Mouse (Mus musculus): ENCODE results near the gene Engase.

The Engase gene

DNA sequence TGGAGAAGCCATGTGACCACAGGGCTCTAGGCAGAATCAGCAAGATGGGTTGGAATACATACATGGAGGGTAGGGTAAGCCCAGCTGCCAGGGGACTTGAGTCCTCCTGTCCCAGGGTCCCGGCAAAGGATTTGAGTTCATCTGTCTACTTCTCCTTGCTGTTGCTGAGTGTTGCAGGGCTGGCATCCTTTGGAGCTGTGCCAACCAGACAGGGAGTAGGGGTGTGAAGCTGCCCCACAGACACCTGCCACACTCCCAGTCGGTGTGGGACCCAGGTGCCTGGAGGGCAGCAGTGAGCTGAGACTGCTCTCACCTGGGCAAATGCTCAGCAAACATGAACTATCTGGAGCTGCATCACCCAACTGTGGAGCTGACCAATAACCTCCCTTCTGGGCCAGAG lies 44.3 kb downstream of the Engase start:
- in situ Hi-C loops (cut with MboI, MseI) = no loop called here

DNA sequence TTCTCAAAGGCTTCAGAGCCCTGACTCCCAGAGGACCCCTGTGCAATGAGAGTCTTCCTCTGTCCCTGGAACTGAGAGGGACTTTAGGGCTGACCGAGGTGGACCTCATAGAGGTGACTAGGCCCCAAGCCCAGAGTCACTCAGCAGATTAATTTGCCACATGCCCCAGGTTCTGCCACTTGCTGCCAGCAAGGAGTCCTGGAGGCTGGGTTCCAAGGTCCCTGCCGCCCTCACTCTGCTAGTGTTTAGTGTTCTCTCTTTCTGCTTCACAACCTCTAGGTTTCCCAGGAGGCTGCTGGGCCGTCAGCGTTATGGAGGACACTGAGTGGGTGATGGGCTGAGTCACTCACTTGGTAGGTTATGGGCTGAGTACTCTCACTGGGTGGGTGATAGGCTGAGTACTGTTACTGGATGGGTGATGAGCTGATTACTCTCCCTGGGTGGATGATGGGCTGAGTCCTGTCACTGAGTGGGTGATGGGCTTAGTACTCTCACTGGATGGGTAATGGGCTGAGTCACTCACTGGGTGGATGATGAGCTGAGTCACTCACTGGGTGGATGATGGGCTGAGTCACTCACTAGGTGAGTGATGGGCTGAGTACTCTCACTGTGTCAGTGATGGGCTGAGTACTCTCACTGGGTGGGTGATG lies 47.0 kb downstream of the Engase start:
- in situ Hi-C loops (cut with MboI, MseI) = no loop called here

DNA sequence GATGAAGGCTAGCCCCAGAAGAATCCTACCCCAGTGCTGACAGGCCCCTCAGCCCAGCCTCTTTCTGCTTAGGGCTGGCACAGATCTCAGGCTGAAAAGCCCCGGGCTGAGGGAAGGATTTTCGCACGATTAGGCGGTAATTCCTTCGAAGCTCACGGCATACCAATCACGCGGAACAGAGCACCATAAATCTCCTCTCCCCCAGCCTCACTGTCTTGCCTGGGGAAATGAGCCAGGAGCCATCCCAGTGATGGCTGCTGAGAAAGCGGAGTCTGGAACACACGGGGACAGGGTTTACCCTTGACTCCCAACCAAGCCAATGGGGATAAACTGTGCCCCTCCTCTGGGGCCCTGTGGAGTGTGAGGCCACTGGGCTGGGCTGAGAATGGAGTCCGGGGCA lies 48.4 kb downstream of the Engase start:
- in situ Hi-C loops (cut with MboI, MseI) = no loop called here

DNA sequence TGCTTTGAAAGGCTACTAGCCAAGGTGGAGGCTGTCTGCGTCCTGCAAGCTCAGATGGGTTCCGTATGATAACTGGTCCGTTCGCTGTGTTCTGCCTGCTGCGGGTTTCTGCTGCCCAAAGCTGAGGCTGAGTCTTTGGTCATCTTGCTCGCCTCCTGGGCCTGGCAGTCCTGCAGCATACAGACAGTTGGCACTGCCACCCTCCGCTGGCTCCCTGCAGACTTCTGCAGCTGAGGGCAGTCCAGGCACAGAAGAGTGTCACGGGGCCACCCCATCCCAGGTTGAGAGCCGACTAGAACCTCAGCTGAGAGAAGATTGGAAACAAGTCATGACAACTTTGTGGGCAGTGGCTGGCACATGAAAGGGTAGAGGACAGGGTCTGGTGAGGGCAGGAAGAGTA lies 52.1 kb downstream of the Engase start:
- in situ Hi-C loops (cut with MboI, MseI) = no loop called here

DNA sequence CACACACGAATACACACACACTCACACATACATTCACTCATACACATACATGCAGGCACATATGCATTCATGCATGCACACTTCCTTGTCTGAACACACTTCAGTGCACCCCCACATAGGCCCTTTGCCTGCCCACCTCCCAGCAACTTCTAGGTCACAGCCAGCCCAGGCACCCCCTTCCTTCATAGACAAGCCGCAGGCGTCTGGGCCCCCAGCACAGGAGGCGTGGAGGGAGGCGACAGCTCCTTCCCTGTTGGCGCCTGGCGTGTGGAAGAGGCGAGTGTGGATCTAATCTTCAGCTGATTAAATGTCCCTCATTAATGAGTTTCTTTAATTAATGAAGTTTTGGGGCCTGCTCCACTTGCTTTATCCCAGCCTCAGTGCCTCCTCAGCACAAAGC lies 53.7 kb downstream of the Engase start:
- in situ Hi-C loops (cut with MboI, MseI) = no loop called here

DNA sequence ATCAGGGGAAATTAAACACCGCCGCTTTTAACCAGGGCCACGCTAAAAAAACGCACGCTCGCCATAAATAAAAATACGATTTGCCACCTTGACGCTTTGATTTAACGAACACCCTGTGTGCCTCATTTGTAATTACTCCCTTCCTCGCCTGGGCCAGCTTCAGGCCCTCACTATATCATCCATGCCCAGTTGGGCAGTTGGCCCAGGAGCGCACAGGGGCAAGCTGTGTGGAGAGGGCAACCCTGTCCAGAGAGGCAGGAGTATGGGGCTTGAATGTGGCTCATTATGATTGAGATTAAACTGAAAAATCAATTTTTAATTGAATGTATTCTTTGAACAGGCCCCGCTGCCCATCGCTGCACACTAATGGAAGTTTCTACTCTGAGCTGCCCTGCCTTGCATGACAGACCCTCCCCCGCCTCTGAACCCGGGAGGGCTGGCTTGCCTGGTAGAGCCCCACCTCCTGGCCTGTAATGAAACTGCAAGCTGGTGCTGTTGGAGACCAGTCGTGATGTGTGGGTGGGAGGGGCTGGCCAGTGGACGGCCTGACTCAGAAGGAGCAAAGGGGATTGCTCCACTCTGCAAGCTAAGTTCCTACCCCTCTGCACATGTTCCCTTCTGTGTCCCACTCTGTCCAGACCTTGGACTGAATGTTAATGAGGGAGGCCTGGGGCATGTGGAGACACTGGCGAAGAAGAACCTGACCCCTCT lies 57.9 kb downstream of the Engase start:
- in situ Hi-C loops (cut with MboI, MseI) = no loop called here

DNA sequence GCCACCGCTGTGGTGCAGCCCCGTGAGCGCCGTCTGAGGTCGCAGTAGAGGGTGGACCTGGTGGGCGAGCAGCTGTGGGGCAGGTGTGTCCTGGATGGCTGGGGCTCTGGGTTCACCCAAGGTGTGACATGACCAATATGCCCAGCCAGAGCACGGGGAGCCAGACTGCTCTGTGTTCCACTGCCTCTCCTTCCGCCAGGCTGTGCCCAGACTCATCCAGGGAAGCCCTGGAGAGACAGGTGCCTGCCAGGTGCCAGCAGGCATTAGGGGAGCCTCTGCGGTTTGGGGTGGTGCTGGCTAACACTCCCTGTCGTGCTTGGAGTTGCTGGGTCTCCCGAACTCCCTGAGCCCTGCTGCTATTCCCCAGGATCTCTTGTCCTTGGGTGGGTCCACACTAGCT lies 61.4 kb downstream of the Engase start:
- in situ Hi-C loops (cut with MboI, MseI) = no loop called here

All from T-helper 2 cell (primary cell).